Mouse (Mus musculus): ENCODE data around the gene Npc1l1. TPM values are rescaled to one million over a fixed set of nuclear protein-coding genes. Genes with fewer than 3 reads are reported as not detected.

Npc1l1 gene
- 0.38 and 0.66 TPM in 2 replicates for polyA plus RNA-seq (2012; rRNA removed)

DNA sequence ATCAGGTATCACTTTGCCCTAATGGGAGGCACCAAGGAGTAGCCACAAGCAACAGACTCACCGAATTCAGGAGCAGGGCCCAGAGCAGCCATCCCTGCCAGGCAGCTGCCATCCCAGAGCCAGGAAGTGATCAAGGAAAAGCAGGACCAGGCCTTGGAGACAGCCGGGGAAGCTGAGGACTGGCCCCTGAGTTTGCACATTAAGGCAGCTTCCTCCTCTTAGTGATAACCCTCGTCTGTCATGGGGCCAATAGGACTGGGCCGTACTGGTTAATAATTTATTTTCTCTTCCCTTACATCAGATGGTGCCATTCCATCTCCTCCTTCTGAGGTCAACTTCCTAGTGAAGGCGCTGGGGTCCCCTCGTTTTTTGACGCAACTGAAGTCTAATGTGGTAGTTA lies at the start of gene Npc1l1:
Npc1l1 (minus strand) TSS at position 132 of the 400 bp plus-strand sequence.

DNA sequence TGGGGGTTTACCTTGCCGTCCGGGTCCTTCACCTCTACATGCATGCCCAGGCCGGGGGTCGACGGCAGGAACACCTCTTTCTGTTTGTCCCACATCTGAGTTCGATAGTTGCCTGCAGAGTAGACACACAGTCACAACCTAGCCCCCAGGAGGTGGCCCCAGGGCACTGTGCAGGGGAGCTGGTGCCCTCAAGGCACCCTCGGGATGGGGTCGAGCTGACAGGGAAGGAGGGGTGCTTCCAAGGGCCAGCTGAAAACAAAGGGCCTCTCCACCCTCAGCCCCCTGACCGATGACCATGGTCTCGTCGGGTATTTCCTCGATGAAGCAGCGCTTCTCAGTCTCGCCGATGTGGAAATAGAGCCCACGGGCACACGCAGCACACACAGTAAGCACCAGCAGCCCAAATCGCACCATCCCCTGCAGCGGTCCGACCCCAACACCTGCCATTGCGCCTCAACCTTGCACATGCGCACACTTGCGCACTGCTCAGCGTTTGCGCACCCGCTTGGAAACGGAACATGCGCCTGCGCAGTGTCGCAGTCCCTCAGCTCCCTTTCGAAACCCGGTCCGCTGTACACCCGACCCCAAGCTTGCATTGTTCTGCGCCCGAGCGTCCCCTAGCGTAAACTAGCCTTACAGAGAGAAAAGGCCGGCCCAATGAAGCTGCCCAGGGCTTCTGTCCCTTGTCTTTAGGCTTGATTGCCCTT lies 44.6 kb upstream of the Npc1l1 start, which contains the start of gene Tmed4:
Tmed4 (minus strand) TSS at position 484 of the 707 bp plus-strand sequence.

DNA sequence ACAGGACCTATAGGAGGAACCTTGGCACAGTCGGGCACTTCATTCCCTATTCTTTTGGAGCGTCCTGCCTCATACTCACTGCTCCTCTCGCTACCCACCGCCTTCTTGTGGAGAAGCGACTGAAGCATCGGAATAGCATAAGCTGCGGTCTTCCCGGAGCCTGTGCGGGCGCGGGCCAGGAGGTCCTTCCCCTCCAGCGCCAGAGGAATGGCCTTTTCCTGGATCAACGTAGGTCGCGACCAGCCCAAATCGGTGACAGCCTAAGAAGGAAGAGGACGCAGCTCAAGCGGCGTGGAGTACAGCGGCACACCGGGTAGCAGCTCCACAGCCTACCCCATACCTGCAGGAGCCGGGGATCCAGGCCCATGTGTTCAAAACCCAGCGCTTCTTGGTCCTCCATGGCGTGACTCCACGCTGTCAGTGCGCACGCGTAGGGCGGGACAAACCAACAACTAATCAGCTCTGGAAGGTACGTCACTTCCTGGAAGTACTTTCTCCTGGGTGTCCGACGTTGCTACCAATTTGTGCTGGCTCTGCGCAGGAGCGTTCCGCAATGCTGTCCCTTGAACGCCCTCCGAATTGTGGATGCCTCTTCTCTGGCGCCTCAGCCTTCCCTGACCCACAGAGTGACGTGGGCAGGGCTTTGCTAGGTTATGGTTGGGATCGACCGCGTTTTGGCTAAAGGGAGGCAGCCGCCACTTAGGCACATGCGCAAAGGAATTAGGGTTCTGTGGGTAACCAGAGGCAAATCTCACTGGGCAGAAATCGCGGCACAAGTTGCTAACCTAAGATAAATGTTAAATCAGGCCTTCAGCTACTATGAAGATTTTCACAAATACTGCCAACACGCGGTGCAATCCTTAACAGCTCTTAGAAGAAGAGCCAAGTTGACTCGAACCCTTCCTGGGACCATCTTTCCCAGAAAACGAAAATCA lies 37.6 kb upstream of the Npc1l1 start, which contains the start of gene Ddx56:
Ddx56 (minus strand) TSS at position 453 of the 935 bp plus-strand sequence.

DNA sequence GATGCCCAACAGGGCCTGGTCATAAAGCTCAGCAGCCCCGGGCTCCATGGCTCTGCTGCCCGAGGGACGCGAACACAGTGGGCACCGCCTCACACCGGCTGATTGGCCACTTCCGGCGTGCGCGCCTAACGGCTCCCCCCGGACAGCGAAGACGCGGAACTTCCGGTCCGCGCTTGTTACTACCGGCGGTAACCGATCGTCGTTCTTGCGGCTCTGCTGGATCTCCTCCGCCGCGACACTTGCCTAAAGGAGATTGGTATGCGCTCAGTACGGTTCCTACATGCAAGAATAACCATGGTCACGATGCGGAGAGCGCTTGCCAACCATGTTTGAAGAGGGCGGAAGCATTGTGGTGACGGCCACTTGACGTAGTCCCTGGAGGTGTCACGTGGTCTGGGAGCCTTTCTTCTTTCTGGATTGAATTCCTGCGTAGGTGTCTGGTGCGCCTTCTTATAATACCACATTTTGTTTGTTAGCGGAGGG lies 29.8 kb downstream of the Npc1l1 start, which contains the start of gene Nudcd3:
Nudcd3 (minus strand) TSS at position 329 of the 483 bp plus-strand sequence.

DNA sequence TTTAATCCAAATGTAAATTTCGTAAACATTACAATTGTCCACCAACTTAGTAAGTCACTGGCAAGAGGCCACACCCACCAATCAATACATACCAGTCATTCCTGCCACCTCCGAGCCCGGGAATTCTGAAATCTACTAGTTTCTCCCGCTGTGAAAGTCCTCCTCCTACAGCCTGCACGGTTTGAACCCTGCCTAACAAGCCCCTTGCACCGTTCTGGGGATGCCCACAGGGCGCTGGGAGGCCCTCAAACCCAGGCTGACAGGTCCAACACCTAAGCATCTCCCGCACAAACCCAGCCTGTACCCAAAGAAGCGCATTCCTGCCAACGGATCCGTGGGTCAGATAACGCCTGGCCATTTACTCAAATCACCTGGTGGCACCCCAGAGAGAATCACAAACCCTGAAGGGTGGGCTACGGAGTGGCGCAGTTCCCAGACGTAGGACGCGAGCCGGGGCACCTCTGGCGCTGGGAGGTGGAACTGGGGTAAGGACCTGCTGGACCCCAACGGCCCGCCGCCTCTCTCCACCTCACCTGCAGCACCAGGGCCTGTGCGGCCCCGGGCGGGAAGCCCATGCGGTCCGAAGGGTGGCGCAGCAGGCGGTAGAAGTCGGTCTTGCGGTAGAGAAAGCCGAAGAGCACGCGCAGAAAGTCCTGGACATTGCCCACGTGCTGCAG lies 30.4 kb downstream of the Npc1l1 start, which contains the start of gene A730071L15Rik:
A730071L15Rik (plus strand) TSS at position 620 of the 677 bp plus-strand sequence.

Other genes with a start within 250 kb of the Npc1l1 start
- 4.3 and 4.9 TPM in 2 replicates for gene Camk2b, start 163.8 kb downstream of the Npc1l1 start, polyA plus RNA-seq (2012; rRNA removed)
- gene A730071L15Rik, start 30.1 kb downstream of the Npc1l1 start, polyA plus RNA-seq (2012; rRNA removed), result 0.09 TPM in 1 of 2 replicates, not detected in the other
- 38.8 and 40.4 TPM in 2 replicates for gene Nudcd3, start 29.7 kb downstream of the Npc1l1 start, polyA plus RNA-seq (2012; rRNA removed)
- 32.2 and 37.2 TPM in 2 replicates for gene Ddx56, start 37.6 kb upstream of the Npc1l1 start, polyA plus RNA-seq (2012; rRNA removed)
- 97.7 and 158 TPM in 2 replicates for gene Tmed4, start 44.7 kb upstream of the Npc1l1 start, polyA plus RNA-seq (2012; rRNA removed)
- gene Ogdh, start 61.5 kb upstream of the Npc1l1 start, polyA plus RNA-seq (2012; rRNA removed), result 116 and 128 TPM in 2 replicates
- 47.7 and 61.9 TPM in 2 replicates for gene Zmiz2, start 158.9 kb upstream of the Npc1l1 start, polyA plus RNA-seq (2012; rRNA removed)
- gene Ppia, start 185.3 kb upstream of the Npc1l1 start, polyA plus RNA-seq (2012; rRNA removed), result 328 and 662 TPM in 2 replicates
- gene H2afv, start 214.3 kb upstream of the Npc1l1 start, polyA plus RNA-seq (2012; rRNA removed), result 76.3 and 94.5 TPM in 2 replicates
- 11.0 and 15.9 TPM in 2 replicates for gene Purb, start 245.8 kb upstream of the Npc1l1 start, polyA plus RNA-seq (2012; rRNA removed)

All from ovary, adult 2 months (tissue).